Mouse (Mus musculus) kidney, embryonic 15.5 days (tissue): ENCODE measurements around the gene Hsd3b2. TPM values are rescaled to one million over a fixed set of nuclear protein-coding genes. Genes with fewer than 3 reads are reported as not detected.
"Not testable (repeated sequence)": the region's sequence is repeated elsewhere in the genome, so short reads cannot be mapped to it uniquely, and the experiment has no call there.

Source experiments
- ATAC-seq: fragments of 200-750 bp; cut with Nextera tagmentation; replicated peaks from 2 replicates; pipeline ENCODE4 v1.8.0; 2017; ENCODE audit warnings: moderate TSS enrichment; ENCODE audit not compliant: low FRiP score
- H3K27ac ChIP-seq: fragments of 300-500 bp; sonication (generic); 2 replicates; pipeline ENCODE4 v1.5.1; 2015; ENCODE audit warnings: mild to moderate bottlenecking, inconsistent platforms
- H3K27me3 ChIP-seq: fragments of 300-500 bp; sonication (generic); 2 replicates; pipeline ENCODE4 v1.6.1; 2015; ENCODE audit warnings: inconsistent platforms
- H3K36me3 ChIP-seq: fragments of 300-500 bp; sonication (generic); 2 replicates; pipeline ENCODE4 v1.6.1; 2015; ENCODE audit warnings: inconsistent platforms
- H3K4me1 ChIP-seq: fragments of 300-500 bp; sonication (generic); 2 replicates; pipeline ENCODE4 v1.6.1; 2015; ENCODE audit warnings: inconsistent platforms
- H3K4me2 ChIP-seq: fragments of 300-500 bp; sonication (generic); 2 replicates; pipeline ENCODE4 v1.6.1; 2015; ENCODE audit warnings: moderate library complexity, mild to moderate bottlenecking, inconsistent platforms
- H3K4me3 ChIP-seq: fragments of 300-500 bp; sonication (generic); replicated peaks from 2 replicates; pipeline ENCODE4 v1.5.1; 2015; ENCODE audit warnings: mild to moderate bottlenecking, inconsistent platforms
- H3K9ac ChIP-seq: fragments of 300-500 bp; sonication (generic); 2 replicates; pipeline ENCODE4 v1.6.1; 2015; ENCODE audit warnings: mild to moderate bottlenecking, inconsistent platforms
- H3K9me3 ChIP-seq: fragments of 300-500 bp; sonication (generic); replicated peaks from 2 replicates; pipeline ENCODE4 v1.6.1; 2016; ENCODE audit warnings: inconsistent platforms
- WGBS: fragments of 180-500 bp; shearing (Covaris S2); methylation state at CpG from one replicate; pipeline ENCODE4 v1.1.7; 2015; ENCODE audit warnings: mixed read lengths; 5-methylcytosine and 5-hydroxymethylcytosine counted together
- polyA plus RNA-seq: library from polyadenylated mRNA; unstranded; fragments of >200 nt; fragmentation: Nextera tagmentation; extraction: Ambion mirVana; gene quantifications from 2 replicates; pipeline ENCODE4 v1.2.1, GENCODE M21; 2015

The Hsd3b2 gene
- 0.04 and 0.12 TPM in 2 replicates for polyA plus RNA-seq

DNA sequence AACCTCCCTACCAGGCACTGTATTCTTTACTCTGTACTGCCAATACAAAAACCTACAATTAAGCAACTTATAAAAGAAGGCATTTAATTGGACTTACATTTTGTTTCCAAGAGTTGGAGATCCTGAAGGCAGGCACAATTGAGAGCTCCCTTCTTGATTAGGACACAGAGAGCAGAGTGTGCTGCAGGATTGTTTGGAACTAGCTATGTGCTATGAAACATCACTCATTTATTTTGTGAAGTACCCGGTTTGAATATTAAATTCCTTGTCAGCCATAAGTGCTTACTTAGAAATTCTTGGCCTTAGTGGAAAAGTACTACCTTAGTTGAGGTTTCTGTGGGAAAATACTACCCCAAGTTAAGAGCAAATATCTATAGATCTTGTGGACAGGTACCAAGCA is at the start of gene Hsd3b2:
Gene Hsd3b2, minus strand, starts transcription at position 168 of the 400 bp plus-strand sequence.
- no peak for ATAC-seq
- H3K9me3 ChIP-seq = no peaks in the 10 kb centered on the region
- 80% methylated on average over 1 of the region's 1 CpGs for WGBS

DNA sequence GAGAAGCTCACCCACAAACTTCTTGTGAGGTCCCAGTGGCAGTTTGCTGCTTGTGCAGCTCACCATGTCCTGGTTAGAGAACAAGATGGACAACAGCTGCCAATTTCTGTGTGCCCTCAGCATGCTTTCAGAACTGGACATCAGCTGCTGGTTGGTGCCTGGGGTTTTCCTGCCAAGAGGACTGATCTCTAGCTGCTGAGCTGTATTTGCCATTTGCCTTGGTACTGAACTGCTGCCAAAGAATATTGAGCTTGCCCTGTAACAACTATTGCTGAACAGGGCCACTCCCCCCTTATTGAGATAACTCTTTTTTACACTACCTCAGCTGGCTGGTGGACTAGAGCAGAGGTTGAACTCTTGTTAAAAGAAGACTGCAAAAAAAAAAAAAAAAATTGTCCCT is 39.8 kb upstream of the Hsd3b2 start:
- Histone ChIP-seq H3K4me3 (no peak overlapping the region), H3K4me2 (no peak overlapping the region), H3K36me3 (no peaks in the 10 kb centered on the region), H3K9me3 (0 out of 2 replicates have a peak, but pooled peaks cover 3% of the 10 kb centered on the region), H3K9ac (no peak overlapping the region), H3K27me3 (no peaks in the 10 kb centered on the region), H3K27ac (no peak overlapping the region), H3K4me1 (no peaks in the 10 kb centered on the region)
- ATAC-seq = no peak

More for the DNA sequence above, at the start of gene Hsd3b2:
- no peak within 1 kb of the TSS for H3K4me2 ChIP-seq
- H3K27ac ChIP-seq = no peak within 1 kb of the TSS
- no peaks in the 10 kb centered on the region for H3K4me1 ChIP-seq
- no peak within 1 kb of the TSS for H3K9ac ChIP-seq
- no peak within 1 kb of the TSS for H3K4me3 ChIP-seq
- no peaks in the 10 kb centered on the region for H3K27me3 ChIP-seq
- H3K36me3 ChIP-seq = no peaks in the 10 kb centered on the region

DNA sequence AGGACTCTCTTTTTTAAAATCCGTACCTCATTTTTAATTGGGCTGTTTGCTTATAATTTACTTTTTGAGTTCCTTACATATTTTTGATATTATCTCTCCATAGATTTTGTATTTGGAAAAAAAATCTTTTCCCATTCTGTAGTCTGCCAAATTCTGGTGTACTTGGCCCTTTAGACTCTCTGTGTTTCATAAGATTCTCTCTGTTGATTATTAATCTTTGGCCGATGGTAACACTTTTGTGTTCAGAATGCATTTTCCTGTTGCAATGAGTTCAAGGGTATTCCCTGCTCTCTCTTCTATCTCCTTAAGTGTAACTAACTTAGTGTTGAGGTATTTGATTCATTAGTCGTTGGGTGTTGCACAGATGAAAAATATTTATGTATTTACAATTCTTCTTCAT is 32.5 kb upstream of the Hsd3b2 start:
- no peaks in the 10 kb centered on the region for H3K36me3 ChIP-seq
- ATAC-seq = no peak
- H3K4me3 ChIP-seq = no peak overlapping the region
- WGBS = 87% methylated on average over 3 of the region's 3 CpGs
- H3K4me2 ChIP-seq = no peak overlapping the region
- H3K27me3 ChIP-seq = no peaks in the 10 kb centered on the region
- no peaks in the 10 kb centered on the region for H3K4me1 ChIP-seq
- H3K9me3 ChIP-seq = no peaks in the 10 kb centered on the region
- H3K9ac ChIP-seq = no peak overlapping the region
- no peak overlapping the region for H3K27ac ChIP-seq

DNA sequence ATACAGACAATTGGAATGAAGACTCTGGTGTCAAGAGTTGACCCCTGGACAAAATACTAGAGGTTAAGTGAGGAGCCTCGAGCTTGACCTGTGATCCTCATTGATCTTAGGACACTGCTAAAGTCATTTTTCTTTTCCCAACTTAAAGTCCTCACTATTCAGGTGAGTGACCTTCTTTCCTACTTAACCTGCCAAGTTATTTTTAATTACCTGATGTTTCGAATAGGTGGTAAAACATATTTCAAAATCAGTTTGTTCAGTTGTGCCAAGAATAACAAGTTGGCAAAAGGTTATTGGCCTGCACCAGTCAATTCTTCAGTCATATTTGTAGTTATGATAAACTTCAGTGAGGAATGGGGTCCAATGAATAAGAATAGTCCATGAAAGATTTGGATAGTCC is 27.8 kb upstream of the Hsd3b2 start:
- no peaks in the 10 kb centered on the region for H3K9me3 ChIP-seq
- ATAC-seq = no peak
- no peak overlapping the region for H3K9ac ChIP-seq
- no peak overlapping the region for H3K27ac ChIP-seq
- no peak overlapping the region for H3K4me2 ChIP-seq
- WGBS = 58% methylated on average over 2 of the region's 2 CpGs
- H3K36me3 ChIP-seq = no peaks in the 10 kb centered on the region
- no peak overlapping the region for H3K4me3 ChIP-seq
- no peaks in the 10 kb centered on the region for H3K4me1 ChIP-seq
- H3K27me3 ChIP-seq = no peaks in the 10 kb centered on the region

DNA sequence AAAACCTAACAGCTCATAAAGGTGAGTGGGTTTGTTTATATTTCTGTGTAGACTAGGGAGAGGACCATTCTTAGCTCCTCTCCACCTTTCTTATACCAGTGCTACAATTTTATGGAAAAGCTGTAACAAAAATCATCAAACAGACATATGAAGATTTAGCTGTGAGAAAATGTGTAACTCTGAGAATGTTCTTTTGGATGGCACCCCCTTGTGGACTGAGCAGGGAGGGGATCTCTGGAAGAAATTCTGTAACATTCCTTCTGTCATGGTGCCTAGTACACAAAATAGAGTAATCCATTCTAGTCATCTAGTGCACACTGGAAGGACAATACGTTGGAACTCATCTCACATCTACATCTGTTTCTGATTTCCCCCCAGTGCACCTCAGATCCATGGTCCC is 16.7 kb upstream of the Hsd3b2 start:
- 61% methylated on average over 1 of the region's 1 CpGs for WGBS
- not testable (repeated sequence) for ATAC-seq, H3K27ac ChIP-seq

DNA sequence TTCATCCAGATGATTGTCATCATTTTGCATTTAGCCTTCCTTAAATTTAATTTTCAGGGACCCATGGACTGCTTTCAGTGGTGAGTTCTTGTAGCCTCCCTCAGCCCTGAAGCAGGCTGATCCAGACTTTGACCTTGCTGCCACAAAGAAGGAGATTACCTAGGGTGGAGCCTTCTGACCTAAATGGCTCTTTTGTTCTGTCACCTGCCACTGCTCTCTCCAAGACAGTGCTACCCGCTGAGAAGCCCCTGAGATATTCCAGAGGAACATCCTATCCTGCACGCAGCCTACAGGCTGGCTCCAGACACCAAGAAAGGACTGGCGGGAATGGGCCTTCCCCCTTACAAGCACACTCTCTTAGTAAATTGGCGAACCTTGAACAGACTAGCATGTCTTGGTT is 10.0 kb upstream of the Hsd3b2 start:
- Histone ChIP-seq H3K36me3 (no peaks in the 10 kb centered on the region), H3K4me1 (no peaks in the 10 kb centered on the region), H3K4me2 (no peak overlapping the region), H3K4me3 (no peak overlapping the region), H3K27ac (no peak overlapping the region), H3K27me3 (no peaks in the 10 kb centered on the region), H3K9ac (no peak overlapping the region), H3K9me3 (no peaks in the 10 kb centered on the region)
- no peak for ATAC-seq
- 75% methylated on average over 4 of the region's 4 CpGs for WGBS

More for the DNA sequence above, 16.7 kb upstream of the Hsd3b2 start:
- not testable (repeated sequence) for H3K9me3 ChIP-seq, H3K4me2 ChIP-seq, H3K27me3 ChIP-seq, H3K9ac ChIP-seq, H3K36me3 ChIP-seq, H3K4me3 ChIP-seq, H3K4me1 ChIP-seq

DNA sequence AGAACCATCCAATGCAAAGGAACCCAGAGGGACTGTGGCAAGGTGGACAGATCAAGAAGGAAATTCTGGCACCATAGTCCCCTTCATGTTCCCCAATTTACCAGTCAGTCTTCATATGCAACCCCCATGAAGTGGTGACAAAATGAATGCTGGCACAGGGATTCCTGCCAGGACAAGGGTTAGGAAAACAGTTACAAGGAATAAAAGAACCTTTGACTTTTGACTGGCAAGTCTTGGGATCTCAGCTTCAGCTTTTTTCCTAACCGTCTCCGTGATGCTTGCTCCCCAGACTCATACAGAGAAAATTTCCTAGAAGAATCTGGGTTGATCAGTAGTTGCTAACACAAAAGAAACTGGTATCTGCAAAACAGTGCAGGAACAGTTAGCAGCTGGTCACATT is 9.4 kb upstream of the Hsd3b2 start:
- WGBS = 90% methylated on average over 2 of the region's 2 CpGs

DNA sequence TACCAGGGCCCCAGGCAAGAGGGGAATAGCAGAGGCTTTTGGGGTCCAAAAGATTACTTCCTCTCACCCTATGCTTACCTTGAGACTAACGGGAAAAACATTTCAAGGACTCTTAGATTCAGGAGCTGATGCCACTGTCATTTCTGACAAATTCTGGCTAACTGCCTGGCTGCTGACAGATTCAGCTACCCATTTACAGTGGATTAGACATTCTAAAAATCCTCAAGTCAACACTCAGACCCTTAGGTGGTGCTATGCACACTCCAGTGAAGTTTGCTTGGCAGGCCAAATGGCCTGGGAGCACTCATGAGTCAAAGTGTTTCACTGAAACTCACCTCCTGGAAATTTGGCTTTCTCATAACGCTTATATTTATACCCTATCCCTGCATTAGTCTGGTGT is 1.9 kb upstream of the Hsd3b2 start:
- no peak overlapping the region for H3K4me2 ChIP-seq
- no peaks in the 10 kb centered on the region for H3K4me1 ChIP-seq
- no peak overlapping the region for H3K27ac ChIP-seq
- H3K27me3 ChIP-seq = no peaks in the 10 kb centered on the region
- H3K9me3 ChIP-seq = no peaks in the 10 kb centered on the region
- no peak for ATAC-seq
- H3K9ac ChIP-seq = no peak overlapping the region
- H3K36me3 ChIP-seq = no peaks in the 10 kb centered on the region
- H3K4me3 ChIP-seq = no peak overlapping the region
- 85% methylated on average over 2 of the region's 2 CpGs for WGBS

More for the DNA sequence above, 9.4 kb upstream of the Hsd3b2 start:
- Histone ChIP-seq H3K4me1 (no peaks in the 10 kb centered on the region), H3K9me3 (no peaks in the 10 kb centered on the region), H3K36me3 (no peaks in the 10 kb centered on the region), H3K4me2 (no peak overlapping the region), H3K9ac (no peak overlapping the region), H3K27me3 (no peaks in the 10 kb centered on the region), H3K27ac (no peak overlapping the region), H3K4me3 (no peak overlapping the region)
- no peak for ATAC-seq

DNA sequence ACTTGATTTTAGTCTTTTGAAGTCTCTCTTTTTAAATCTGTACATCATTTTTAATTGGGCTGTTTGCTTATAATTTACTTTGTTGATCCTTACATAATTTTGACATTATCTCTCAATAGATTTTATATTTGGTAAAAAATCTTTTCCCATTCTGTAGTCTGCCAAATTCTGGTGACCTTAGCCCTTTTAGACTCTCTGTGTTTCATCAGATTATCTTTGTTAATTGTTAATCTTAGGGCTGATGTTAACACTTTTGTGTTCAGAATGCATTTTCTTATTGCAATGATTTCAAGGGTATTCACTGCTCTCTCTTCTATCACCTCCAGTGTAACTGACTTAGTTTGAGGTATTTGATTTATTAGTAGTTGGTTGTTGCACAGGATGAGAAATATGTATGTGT is 3.6 kb downstream of the Hsd3b2 start:
- Histone ChIP-seq H3K27me3 (no peaks in the 10 kb centered on the region), H3K4me2 (no peak overlapping the region), H3K4me3 (no peak overlapping the region), H3K9ac (no peak overlapping the region), H3K9me3 (no peaks in the 10 kb centered on the region), H3K36me3 (no peaks in the 10 kb centered on the region), H3K4me1 (no peaks in the 10 kb centered on the region), H3K27ac (no peak overlapping the region)
- ATAC-seq = no peak

DNA sequence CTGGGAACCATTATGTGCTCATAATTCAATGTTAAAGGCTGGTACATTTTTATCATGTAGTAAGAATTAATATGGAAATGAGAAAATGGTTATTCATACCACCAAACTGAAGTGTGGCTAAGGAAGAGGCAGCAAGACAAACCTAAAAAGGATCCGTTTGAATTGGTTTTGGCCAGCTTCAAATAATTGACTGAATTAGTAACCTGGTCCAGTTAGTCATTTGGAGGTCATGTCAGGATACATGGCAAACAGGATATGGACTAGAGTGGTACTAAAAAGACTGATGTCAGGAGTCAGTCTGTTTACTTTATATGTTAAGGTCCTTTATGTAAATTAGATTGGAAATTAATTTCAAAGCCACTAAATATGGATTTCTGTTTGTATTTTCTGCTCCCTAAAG is 41.9 kb downstream of the Hsd3b2 start:
- H3K9ac ChIP-seq = no peak overlapping the region
- H3K4me3 ChIP-seq = no peak overlapping the region
- WGBS = 68% methylated on average over 1 of the region's 1 CpGs

DNA sequence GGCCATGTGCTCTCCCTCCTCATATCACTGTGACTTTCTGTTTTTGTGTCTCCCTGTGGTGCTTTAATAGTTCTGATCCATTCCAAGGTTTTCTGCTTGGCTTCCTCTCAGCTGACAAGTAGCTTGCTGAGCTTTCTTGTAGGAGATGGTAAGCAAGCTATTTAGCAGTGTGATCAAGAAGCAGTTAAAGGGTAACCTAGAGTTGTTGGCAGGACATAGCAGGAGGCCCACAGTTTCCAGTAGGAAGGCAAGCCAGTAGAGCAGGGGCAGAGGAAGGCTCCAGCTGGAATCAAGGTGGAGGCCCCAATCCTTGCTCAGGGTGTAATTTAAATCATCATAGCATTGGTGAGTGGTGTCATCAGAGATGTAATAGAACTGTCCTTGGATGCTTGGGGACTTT is 43.6 kb downstream of the Hsd3b2 start:
- no peak overlapping the region for H3K9ac ChIP-seq
- no peaks in the 10 kb centered on the region for H3K9me3 ChIP-seq
- no peaks in the 10 kb centered on the region for H3K27me3 ChIP-seq
- H3K36me3 ChIP-seq = no peaks in the 10 kb centered on the region
- H3K4me3 ChIP-seq = no peak overlapping the region
- ATAC-seq = no peak
- H3K4me2 ChIP-seq = no peak overlapping the region
- peak overlapping the region; percentile 30; the same call in 1 of the 2 replicates for H3K27ac ChIP-seq
- no peaks in the 10 kb centered on the region for H3K4me1 ChIP-seq

More for the DNA sequence above, 41.9 kb downstream of the Hsd3b2 start:
- Histone ChIP-seq H3K27me3 (no peaks in the 10 kb centered on the region), H3K9me3 (no peaks in the 10 kb centered on the region), H3K27ac (no peak overlapping the region), H3K36me3 (no peaks in the 10 kb centered on the region), H3K4me2 (no peak overlapping the region), H3K4me1 (no peaks in the 10 kb centered on the region)
- ATAC-seq = no peak
